Mouse (Mus musculus) adrenal gland, postnatal 10 days (tissue): ENCODE measurements around the gene C1qbp. TPM values are rescaled to one million over a fixed set of nuclear protein-coding genes. Genes with fewer than 3 reads are reported as not detected.

ENCODE experiments used
- DNase-seq: peaks from one replicate; pipeline ENCODE4 v3.0.0; 2021; ENCODE audit warnings: mixed read lengths
- long read RNA-seq, 2 experiments: library from polyadenylated mRNA; stranded (forward); transcript quantifications; one replicate each; pipeline ENCODE4 v2.0.0; 2021
- total RNA-seq, 2 experiments: library from RNA; stranded (reverse); gene quantifications; 2 replicates each; pipeline ENCODE4 v1.2.3; 2021

The C1qbp gene
- total RNA-seq = 100 to 1,000 TPM; 254 to 262 TPM
- long read RNA-seq, experiment 1, transcript C1qbp-201 (6 exons, 1,175 nt) = major isoform, 347 of 388 reads
- long read RNA-seq, experiment 1, partial matches to known transcripts = 1 of 388 reads
- long read RNA-seq, experiment 1, other reads (novel, unspliced or antisense) = 40 of 388 reads
- long read RNA-seq, experiment 2, transcript C1qbp-201 (6 exons, 1,175 nt) = major isoform, 187 of 199 reads
- long read RNA-seq, experiment 2, partial matches to known transcripts = 9 of 199 reads
- long read RNA-seq, experiment 2, other reads (novel, unspliced or antisense) = 3 of 199 reads

GRCm38 (mm10) chr11:70982557-70983228, at the start of gene C1qbp:
TSS of gene C1qbp (minus strand) at chr11:70983026.
- peak; percentile 99 for DNase-seq

DNA sequence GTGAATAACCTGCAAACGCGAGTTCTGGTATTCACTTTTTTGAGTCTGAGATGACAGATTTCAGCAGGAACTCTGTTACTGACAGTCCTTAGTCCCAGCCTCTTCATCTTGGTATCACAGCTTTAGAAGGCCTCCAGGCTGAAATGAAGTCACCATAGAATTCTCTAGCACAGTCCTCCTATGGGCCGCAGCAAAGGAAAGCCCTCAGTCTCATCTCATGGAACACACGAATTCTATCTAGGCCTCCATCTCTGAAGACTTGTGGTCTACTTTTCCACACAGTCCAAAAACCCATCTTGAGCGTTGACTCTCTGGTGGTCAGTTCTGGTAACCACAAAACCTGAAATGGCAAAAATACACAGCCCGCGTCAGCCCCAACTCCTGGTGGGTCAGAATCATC, 49.2 kb upstream of the C1qbp start:
- DNase-seq = no peak

DNA sequence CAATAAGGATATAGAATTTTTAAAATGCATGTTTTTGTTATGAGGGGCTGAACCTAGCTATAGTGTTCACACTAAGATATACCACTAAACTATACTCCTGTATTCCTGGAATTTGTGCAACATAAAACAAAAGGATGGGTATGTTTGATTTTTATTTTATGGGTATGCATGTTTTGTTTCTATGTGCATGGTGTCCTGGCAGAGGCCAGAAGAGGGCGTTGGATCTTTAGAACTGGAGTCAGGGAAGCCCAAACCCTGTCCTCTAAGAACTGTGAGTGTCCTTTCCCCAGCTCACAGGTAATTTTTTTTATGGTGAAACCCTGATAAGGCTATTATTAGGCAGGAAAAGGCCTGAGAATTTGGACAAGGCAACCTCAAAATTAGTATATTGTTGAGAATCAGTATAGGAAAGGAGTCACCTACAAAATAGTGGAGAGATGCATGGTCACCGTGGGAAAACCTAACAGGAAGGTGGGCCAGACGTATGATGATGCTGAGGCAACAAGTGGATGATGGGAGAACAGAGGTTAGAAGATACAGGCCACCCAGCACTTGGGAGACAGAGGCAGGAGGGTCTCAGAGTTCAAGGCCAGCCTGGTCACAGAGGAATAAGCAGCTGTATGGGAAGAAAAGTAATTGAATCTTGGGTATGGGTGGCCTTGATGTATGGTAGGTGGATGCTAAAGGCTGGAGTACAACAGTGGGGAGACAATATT, 46.7 kb upstream of the C1qbp start:
- DNase-seq = no peak

DNA sequence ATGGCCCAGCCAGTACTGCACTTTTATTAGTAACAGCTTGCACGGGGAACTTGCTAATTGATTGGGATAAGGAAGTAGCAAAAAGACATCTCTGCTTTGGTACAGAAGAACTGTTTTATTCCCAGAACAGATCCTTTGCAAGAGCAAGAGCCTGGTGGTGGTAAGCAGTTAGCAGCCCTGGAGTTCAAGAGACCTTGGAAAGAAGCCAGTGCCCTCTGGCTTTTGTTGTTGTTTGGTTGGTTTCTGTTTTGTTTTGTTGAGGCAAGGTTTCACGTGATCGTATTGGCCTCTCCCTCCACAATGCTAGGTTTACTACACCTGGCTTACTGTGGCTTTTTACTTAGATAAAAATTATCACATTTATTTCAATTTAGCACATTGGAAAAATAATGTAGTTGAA, 45.5 kb upstream of the C1qbp start:
- peak; percentile 10 for DNase-seq

GRCm38 (mm10) chr11:71019201-71020068, 36.6 kb upstream of the C1qbp start, which contains the start of the genes Mis12 and Derl2:
TSS of gene Mis12 (plus strand) at chr11:71019611.
TSS of gene Derl2 (minus strand) at chr11:71019841.
- peak; percentile 98 for DNase-seq

- DNase-seq = no peak
Measured at GRCm38 (mm10) chr11:71018416-71019200, 35.8 kb upstream of the C1qbp start.

DNA sequence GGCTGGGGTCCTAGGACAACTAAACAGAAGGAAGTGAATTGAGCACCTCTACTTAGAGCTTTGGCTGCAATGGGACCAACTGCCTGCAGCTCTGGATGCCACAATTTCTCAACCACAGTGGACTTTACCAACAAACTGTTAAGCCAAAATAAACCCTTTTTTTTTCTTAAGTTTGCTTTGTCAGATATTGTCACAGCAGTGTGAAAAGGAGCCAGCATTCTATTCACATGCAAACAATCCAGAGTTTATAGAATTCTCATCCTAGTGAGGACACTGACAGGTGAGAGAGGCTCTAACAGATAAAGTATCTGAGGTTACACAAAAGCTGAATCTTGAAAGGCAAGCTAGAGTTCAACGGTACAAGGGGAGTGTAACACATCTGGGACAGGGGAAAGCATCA, 34.2 kb upstream of the C1qbp start:
- no peak for DNase-seq

DNA sequence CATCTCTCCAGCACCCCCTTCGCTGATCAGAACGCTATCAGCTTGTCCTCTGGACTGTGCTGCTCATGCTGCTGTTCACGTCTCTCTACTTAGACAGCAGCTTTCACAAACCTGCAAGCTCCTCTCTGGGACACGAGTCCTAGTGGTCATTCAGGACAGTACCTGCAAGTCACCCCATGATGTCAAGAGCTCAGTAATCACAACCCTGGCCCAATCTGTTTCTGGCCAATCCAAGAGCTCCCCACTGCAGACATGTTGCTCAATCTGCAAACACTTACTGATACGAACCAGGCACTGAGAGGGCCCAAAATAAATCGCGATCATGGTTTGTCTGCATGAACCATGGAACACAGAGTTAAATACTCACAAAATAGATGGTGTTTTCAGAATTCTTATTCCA, 29.9 kb upstream of the C1qbp start:
- DNase-seq = no peak

GRCm38 (mm10) chr11:71008321-71008720, 25.5 kb upstream of the C1qbp start:
- DNase-seq = peak; percentile 57

DNA sequence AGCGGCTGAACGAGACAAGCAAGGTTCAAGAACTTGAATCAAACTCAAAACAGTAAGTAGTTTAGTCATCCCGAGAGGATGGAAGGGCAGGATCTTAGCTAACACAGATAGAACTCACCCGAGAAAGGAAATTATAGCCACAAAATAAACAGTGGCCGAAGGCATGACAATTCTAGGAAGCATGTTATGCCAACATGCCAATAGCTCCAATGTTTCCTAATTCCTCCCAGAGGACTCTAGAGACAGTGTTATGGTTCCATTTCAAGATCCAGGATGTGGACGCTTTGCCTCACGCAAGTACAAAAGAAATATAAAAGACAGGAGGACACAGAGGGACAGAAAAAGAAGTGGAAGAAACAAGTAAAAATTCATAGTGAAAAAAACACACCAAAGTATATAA, 25.0 kb upstream of the C1qbp start:
- no peak for DNase-seq

- peak; percentile 19 for DNase-seq
Measured at GRCm38 (mm10) chr11:71007026-71007425, 24.2 kb upstream of the C1qbp start.

- DNase-seq = no peak
Measured at GRCm38 (mm10) chr11:71005046-71005445, 22.2 kb upstream of the C1qbp start.

DNA sequence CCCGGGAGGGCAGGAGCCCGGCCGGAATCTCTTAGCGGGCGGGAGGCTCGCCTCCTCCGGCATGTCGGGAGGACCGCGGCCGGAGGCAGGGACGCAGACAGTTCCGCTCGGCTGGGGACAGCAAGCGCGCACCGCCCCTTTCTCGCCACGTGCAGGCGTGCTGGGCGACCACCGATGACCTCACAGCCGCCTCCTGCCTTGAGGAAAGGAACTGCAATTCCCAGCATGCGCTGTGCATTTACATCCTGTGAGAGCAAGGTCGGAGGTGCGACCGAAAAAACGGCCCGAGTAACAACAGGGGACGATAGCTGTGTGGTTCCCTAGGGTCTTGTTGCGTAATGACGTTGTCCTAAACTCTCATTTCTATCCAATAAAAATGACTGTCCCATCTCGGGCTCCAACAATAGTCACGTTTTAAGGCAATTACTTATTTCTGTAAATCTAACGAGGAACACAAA, 21.5 kb upstream of the C1qbp start, which contains the start of gene Dhx33:
Gene Dhx33 (minus strand): TSS at position 122 of the 458 bp plus-strand sequence.
- peak; percentile 98 for DNase-seq

DNA sequence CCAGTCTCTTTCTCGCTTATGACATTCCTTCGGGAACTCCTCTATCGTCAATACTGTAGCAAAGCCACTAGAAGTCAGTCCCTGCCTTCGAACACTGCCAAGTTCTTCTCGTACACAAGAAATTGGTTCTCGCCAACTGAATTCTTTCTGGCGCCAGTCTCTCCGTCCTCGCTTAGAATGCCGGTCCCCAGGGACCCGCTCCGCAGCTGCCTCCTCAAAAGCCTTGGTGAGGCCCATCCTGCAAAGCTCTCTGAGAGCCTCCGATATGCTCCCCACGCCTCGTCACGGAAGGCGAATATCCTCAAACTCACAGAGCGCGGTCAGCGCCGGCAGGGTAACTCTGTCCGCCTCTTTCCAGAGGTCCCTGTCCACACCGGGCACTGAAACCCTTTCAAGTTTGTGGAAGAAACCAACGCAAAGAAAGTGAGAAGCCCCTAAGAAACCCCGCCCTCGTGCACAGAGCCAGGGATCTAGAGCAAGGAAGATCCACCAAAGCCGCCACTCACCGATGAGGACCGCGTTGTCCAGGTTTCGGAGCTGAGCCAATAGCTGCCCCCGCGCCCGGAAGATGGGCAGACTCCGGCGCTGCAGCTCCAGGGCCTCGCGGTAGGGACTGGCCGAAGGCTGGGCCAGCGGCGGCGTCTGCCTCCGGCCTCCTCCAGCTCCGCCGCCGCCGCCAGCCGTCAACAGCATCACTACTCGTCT, 20.9 kb upstream of the C1qbp start:
- DNase-seq = no peak

- DNase-seq = no peak
Measured at GRCm38 (mm10) chr11:71001167-71001566, 18.3 kb upstream of the C1qbp start.

DNA sequence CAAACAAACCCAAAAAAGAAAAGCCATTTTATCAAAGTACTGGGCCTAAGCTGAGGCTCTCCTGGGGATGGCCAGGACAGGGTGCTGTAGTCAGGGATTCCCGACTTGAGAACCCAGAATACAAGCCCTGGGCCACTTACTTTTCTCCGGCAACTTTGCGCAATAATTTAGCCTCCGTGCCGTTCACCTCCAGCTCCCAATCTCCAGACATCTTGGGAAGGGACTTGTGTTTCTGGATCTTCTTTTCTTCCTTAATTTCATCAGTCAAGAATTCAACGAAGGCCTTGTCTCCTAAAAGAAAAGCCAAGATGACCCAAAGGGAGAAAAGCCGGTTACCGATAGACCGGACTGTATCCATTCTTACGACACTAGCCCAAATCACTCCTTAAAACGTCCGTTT, 796 bp downstream of the C1qbp start:
- no peak for DNase-seq

DNA sequence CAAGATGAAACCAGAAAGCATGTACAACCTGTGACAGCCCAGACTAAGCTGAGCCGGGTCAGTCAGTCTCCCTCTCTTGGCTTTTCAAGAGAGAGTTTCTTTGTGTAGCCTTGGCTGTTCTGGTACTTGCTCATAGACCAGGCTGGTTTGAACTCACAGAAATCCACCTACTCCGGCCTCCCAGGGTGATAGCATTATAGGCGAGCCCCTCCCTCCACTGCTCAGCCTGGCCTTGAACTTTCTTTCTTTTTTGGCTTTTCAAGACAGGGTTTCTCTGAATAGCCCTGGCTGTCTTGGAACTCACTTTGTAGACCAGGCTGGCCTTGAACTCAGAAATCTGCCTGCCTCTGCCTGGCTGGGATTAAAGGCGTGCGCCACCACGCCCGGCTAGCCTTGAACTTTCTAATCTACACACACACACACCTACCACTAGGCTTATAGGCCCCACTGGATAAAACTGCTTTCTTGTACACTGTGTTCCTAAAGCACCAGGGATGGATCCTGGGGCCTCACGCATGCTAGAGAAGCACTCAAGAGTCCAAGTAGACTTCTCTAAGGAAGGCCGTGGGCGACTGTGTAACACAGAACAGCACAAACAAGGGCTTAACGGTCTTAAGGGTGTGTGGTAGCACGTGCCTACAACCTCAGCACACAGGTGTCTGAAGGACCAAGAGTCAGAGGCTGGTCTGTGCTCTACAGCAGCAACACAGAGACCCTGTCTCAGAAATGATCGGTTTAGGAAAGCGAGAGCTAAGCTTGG, 1.9 kb downstream of the C1qbp start:
- no peak for DNase-seq

- DNase-seq = no peak
Measured at GRCm38 (mm10) chr11:70980232-70980631, 2.6 kb downstream of the C1qbp start.

DNA sequence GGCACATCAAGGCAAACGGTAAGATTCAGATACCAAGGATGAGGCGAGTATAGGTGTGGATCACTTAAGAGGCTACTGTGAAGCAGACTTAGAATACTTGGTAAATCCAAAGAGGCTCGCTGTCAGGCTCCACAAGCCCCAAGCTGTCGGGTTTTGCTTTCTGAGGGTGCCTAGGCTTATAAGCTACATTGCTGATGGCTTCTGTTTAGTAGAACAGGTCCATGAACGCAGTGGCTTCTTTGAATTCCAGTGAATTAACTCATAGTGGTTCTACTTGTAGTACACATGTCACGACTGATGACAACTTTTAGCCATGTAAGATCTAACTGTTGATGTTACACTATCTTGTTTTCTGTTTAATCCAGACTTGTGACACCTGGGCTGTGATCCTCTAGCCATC, 5.5 kb downstream of the C1qbp start:
- no peak for DNase-seq

- DNase-seq = no peak
Measured at GRCm38 (mm10) chr11:70975193-70975592, 7.6 kb downstream of the C1qbp start.
